Mouse (Mus musculus): Measurements from ENCODE around the gene Dclre1b.

- TF ChIP-seq POLR2A (IDR thresholded peaks at IDR 0.05; ENCODE audit: borderline replicate concordance, low read depth, low read length) (no peak), CTCF (IDR thresholded peaks at IDR 0.05; ENCODE audit: low read depth, low read length) (no peak)
These were observed 22.0 kb downstream of the Dclre1b start for GRCm38 (mm10) chr3:103787225-103787624.
